Mouse (Mus musculus): ENCODE results near the gene Lipt1.

The Lipt1 gene
- long read RNA-seq, experiment 1, transcript Lipt1-201 (2 exons, 1,485 nt): major isoform, 6 of 8 reads
- long read RNA-seq, experiment 1, partial matches to known transcripts: 0 of 8 reads
- long read RNA-seq, experiment 1, other reads (novel, unspliced or antisense): 0 of 8 reads
- long read RNA-seq, experiment 2, partial matches to known transcripts: 1 of 7 reads
- long read RNA-seq, experiment 2, other reads (novel, unspliced or antisense): 1 of 7 reads

GRCm38 (mm10) chr1:37871704-37872103 lies at the start of gene Lipt1:
Lipt1 (plus strand) TSS chr1:37871738.
- intact Hi-C loops (cut with DNase I): no loop called here

GRCm38 (mm10) chr1:37831681-37832080 lies 39.9 kb upstream of the Lipt1 start:
- intact Hi-C loops (cut with DNase I): no loop called here

GRCm38 (mm10) chr1:37846878-37847277 lies 24.7 kb upstream of the Lipt1 start:
- intact Hi-C loops (cut with DNase I): no loop called here

- intact Hi-C loops (cut with DNase I): no loop called here
These were observed 20.8 kb upstream of the Lipt1 start for GRCm38 (mm10) chr1:37850696-37851095.

GRCm38 (mm10) chr1:37864511-37865400 lies 6.8 kb upstream of the Lipt1 start:
- intact Hi-C loops (cut with DNase I): no loop called here

- intact Hi-C loops (cut with DNase I): no loop called here
These were observed 5.9 kb upstream of the Lipt1 start for GRCm38 (mm10) chr1:37865401-37866215.

GRCm38 (mm10) chr1:37866286-37866685 lies 5.3 kb upstream of the Lipt1 start, which contains the start of gene Tsga10:
Tsga10 (minus strand) TSS chr1:37866429.
- intact Hi-C loops (cut with DNase I): no loop called here

GRCm38 (mm10) chr1:37867056-37867455 lies 4.5 kb upstream of the Lipt1 start:
- intact Hi-C loops (cut with DNase I): loop anchor here (1.0 kb wide), 1 partner anchor 189 kb away; no protein-coding TSS in a partner anchor

- intact Hi-C loops (cut with DNase I): loop anchor here (1.0 kb wide), 1 partner anchor 190 kb away; no protein-coding TSS in a partner anchor
These were observed 3.7 kb upstream of the Lipt1 start for GRCm38 (mm10) chr1:37867684-37868322.

GRCm38 (mm10) chr1:37868640-37869039 lies 2.9 kb upstream of the Lipt1 start:
- intact Hi-C loops (cut with DNase I): no loop called here

- intact Hi-C loops (cut with DNase I): no loop called here
These were observed 2.2 kb upstream of the Lipt1 start for GRCm38 (mm10) chr1:37869362-37869761.

- intact Hi-C loops (cut with DNase I): no loop called here
These were observed 861 bp downstream of the Lipt1 start for GRCm38 (mm10) chr1:37872131-37873067.

GRCm38 (mm10) chr1:37873157-37873556 lies 1.6 kb downstream of the Lipt1 start:
- intact Hi-C loops (cut with DNase I): no loop called here

- intact Hi-C loops (cut with DNase I): no loop called here
These were observed 6.4 kb downstream of the Lipt1 start for GRCm38 (mm10) chr1:37877736-37878460.

GRCm38 (mm10) chr1:37883411-37883810 lies 11.9 kb downstream of the Lipt1 start:
- intact Hi-C loops (cut with DNase I): no loop called here

- intact Hi-C loops (cut with DNase I): no loop called here
These were observed 12.9 kb downstream of the Lipt1 start for GRCm38 (mm10) chr1:37884451-37884850.

- intact Hi-C loops (cut with DNase I): no loop called here
These were observed 17.7 kb downstream of the Lipt1 start for GRCm38 (mm10) chr1:37889206-37889605.

- intact Hi-C loops (cut with DNase I): loop anchor here (5.0 to 10.0 kb wide), 2 partner anchors 102 to 235 kb away; partner anchors contain the start of gene Rev1
These were observed 18.6 kb downstream of the Lipt1 start, which contains the start of the genes Mitd1 and Mrpl30 for GRCm38 (mm10) chr1:37890025-37890652. Mitd1 (minus strand) TSS chr1:37890411. Mrpl30 (plus strand) TSS chr1:37890477.
